Mouse (Mus musculus) lung, adult 2 months (tissue): ENCODE measurements around the gene Tnfaip1.

Source experiments
- CTCF ChIP-seq: fragments of 200-500 bp; IDR thresholded peaks from 2 replicates; pipeline ENCODE4 v1.5.1; 2011; ENCODE audit warnings: mild to moderate bottlenecking, low read length, control low read depth; ENCODE audit not compliant: insufficient read depth
- POLR2A ChIP-seq: fragments of 200-500 bp; IDR thresholded peaks from 2 replicates; pipeline ENCODE4 v1.6.1; 2011; ENCODE audit warnings: low read depth, mild to moderate bottlenecking, control low read depth, low read length, borderline replicate concordance; ENCODE audit errors: extremely low read depth

GRCm38 (mm10) chr11:78567614-78568013 lies 31.5 kb upstream of the Tnfaip1 start:
- TF ChIP-seq CTCF (no peak), POLR2A (no peak)
